Mouse (Mus musculus) G1E (cell line): ENCODE data around the gene Cdk5rap1. TPM values are rescaled to one million over a fixed set of nuclear protein-coding genes. Genes with fewer than 3 reads are reported as not detected.

Experiments
- ATAC-seq: 2 replicates; pipeline ENCODE4 v1.8.0; 2016; ENCODE audit warnings: mild to moderate bottlenecking; ENCODE audit not compliant: insufficient number of reproducible peaks, poor library complexity, low FRiP score, severe bottlenecking; ENCODE audit errors: extremely low read depth
- DNase-seq: peaks from one replicate; pipeline ENCODE4 v3.0.0; 2012; ENCODE audit warnings: low spot score
- H3K27me3 ChIP-seq: 2 replicates; pipeline ENCODE4 v1.6.1; 2012; ENCODE audit warnings: mild to moderate bottlenecking, low read length, inconsistent platforms; ENCODE audit not compliant: insufficient read depth
- H3K36me3 ChIP-seq: replicated peaks from 2 replicates; pipeline ENCODE3; 2012; ENCODE audit warnings: mild to moderate bottlenecking, inconsistent platforms
- H3K4me1 ChIP-seq: 2 replicates; pipeline ENCODE4 v1.6.1; 2012; ENCODE audit warnings: low read depth, low read length, inconsistent platforms, mixed read lengths; ENCODE audit not compliant: insufficient read depth
- H3K4me3 ChIP-seq: 2 replicates; pipeline ENCODE4 v1.5.1; 2012; ENCODE audit warnings: low read depth, mild to moderate bottlenecking, inconsistent platforms, low read length, moderate library complexity, mixed read lengths
- H3K9me3 ChIP-seq: replicated peaks from 2 replicates; pipeline ENCODE4 v1.6.1; 2012; ENCODE audit warnings: inconsistent platforms
- CTCF ChIP-seq: IDR thresholded peaks from 2 replicates; pipeline ENCODE4 v1.5.1; 2012; ENCODE audit warnings: low read depth, low read length, inconsistent platforms, mixed read lengths
- GATA1 ChIP-seq: IDR thresholded peaks from 2 replicates; pipeline ENCODE4 v1.6.1; 2012; ENCODE audit warnings: borderline replicate concordance, low read length, inconsistent platforms, mixed read lengths
- GATA2 ChIP-seq: IDR thresholded peaks from 2 replicates; pipeline ENCODE4 v1.6.1; 2012; ENCODE audit warnings: low read depth, low read length, inconsistent platforms, borderline replicate concordance
- POLR2AphosphoS5 ChIP-seq: IDR thresholded peaks from 2 replicates; pipeline ENCODE4 v1.6.1; 2012; ENCODE audit warnings: low read depth, low read length, inconsistent platforms; ENCODE audit not compliant: insufficient replicate concordance
- TAL1 ChIP-seq: conservative IDR thresholded peaks from 2 replicates; pipeline ENCODE4 v1.6.1; 2012; ENCODE audit warnings: low read depth, low read length, inconsistent platforms, mixed read lengths
- polyA plus RNA-seq: library from polyadenylated mRNA; stranded (reverse); fragments of >175 nt; gene quantifications from 2 replicates; pipeline ENCODE4 v1.2.3, GENCODE M21; 2012
- total RNA-seq, 2 experiments: library from RNA; stranded (forward) in 1 of 2; stranded (reverse) in 1 of 2; fragments of 200-1000 nt in 1 of 2; fragments of >200 nt in 1 of 2; fragmentation: Nextera tagmentation in 1 of 2; gene quantifications; 2 replicates each; pipeline ENCODE4 v1.2.3; 2014 to 2017

Gene Cdk5rap1
- total and polyA plus RNA-seq, 3 experiments = 1.2 to 24.8 (median 21.7) TPM

- Histone ChIP-seq H3K4me3 (no peak overlapping the region), H3K9me3 (no peaks in the 10 kb centered on the region), H3K36me3 (no peaks in the 10 kb centered on the region), H3K27me3 (peaks cover 16% of the 10 kb centered on the region), H3K4me1 (peaks cover 2% of the 10 kb centered on the region; the same call in 1 of the 2 replicates)
- ATAC-seq = no peak; the same call in 1 of the 2 replicates
- DNase-seq = no peak
- TF ChIP-seq TAL1 (no peak), POLR2AphosphoS5 (no peak), CTCF (peak; percentile 73), GATA1 (no peak), GATA2 (no peak)
Observed at GRCm38 (mm10) chr2:154417107-154417506, 44.3 kb upstream of the Cdk5rap1 start.

DNA sequence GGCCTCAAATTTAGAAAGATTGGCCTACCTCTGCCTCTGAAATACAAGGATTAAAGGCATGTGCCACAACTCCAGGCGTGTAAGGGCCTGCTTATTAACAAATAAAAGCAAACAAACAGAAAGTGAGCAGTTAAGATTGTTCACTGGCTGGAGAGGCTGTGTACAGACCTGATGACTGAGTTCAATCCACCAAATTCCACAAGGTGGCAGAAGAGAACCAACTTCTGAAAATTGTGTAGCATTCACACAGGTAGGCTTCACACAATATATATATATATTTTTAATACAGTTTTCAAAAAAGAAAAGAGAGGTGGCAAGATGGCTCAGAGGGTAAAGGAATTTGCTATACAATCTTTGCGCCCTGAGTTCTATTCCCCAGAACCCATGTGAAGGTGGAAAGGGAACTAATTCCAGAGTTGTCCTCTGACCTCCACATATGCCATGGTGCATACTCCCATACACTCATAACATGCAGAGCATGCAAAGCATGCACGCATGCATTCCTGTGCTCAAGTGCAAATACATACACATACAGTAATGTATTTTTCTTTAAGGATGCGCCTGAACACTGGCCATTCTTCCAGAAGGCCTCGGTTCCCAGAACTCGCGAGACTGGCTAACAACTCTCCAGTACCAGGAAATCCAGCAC, 39.3 kb upstream of the Cdk5rap1 start:
- H3K27me3 ChIP-seq = peaks cover 25% of the 10 kb centered on the region
- H3K4me1 ChIP-seq = peaks cover 17% of the 10 kb centered on the region
- no peak for ATAC-seq
- no peak overlapping the region for H3K4me3 ChIP-seq
- H3K36me3 ChIP-seq = no peaks in the 10 kb centered on the region
- peaks cover 8% of the 10 kb centered on the region; the same call in 1 of the 2 replicates for H3K9me3 ChIP-seq
- DNase-seq = peak; percentile 15
- TF ChIP-seq POLR2AphosphoS5 = no peak
- TF ChIP-seq GATA1 = no peak
- no peak for TF ChIP-seq CTCF
- TF ChIP-seq GATA2 = no peak
- TF ChIP-seq TAL1 = no peak

- DNase-seq (no peak), ATAC-seq (no peak)
- H3K9me3 ChIP-seq = peaks cover 8% of the 10 kb centered on the region; the same call in 1 of the 2 replicates
- H3K4me3 ChIP-seq = no peak overlapping the region
- H3K27me3 ChIP-seq = peaks cover 33% of the 10 kb centered on the region
- H3K36me3 ChIP-seq = no peaks in the 10 kb centered on the region
- H3K4me1 ChIP-seq = peaks cover 17% of the 10 kb centered on the region
- TF ChIP-seq GATA2 = no peak
Observed at GRCm38 (mm10) chr2:154410355-154410754, 37.5 kb upstream of the Cdk5rap1 start.

DNA sequence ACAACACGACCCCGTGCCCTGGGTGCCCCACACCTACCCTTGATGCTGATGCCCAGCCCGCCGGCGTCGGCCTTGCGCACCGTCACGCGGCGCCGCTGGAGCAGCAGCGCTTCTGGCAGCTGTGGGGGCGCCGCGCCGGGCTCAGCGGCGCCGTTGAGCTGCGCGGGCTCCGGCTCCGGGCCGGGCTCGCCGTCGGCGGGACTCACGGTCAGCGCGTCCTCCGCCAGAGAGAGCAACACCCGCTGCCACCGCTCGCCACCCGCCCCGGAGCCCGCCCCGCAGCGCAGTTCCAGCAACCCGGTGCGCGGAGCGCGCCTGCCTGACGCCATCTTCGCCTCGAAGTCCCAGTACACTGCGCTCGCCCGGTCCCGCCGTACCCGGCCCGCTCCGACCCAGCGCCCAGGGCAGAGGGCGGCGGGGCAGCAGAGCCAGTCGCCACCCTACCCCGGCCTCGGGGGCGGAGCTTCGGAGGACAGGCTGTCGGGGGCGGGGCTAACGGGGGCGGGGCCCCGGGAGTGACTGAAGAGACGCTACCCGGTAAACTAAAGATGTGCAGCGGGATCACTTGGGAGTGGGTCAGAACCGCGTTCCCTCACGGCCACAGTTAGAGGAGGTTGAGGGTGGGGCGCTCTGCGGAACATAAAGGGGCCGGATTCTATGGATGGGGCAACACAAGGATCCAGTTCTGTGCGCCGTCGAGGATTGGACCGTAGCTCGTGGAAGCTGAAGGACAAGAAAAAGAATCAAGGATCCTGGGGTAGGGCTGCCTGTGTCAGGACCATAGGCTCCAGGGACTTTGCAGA, 35.0 kb upstream of the Cdk5rap1 start, which contains the start of gene Snta1:
Snta1 (minus strand) TSS at position 457 of the 803 bp plus-strand sequence.
- peaks cover 41% of the 10 kb centered on the region for H3K27me3 ChIP-seq
- DNase-seq (peak; percentile 8), ATAC-seq (no peak)
- no peaks in the 10 kb centered on the region for H3K36me3 ChIP-seq
- TF ChIP-seq CTCF (no peak), GATA1 (no peak), GATA2 (no peak), POLR2AphosphoS5 (no peak), TAL1 (no peak)
- H3K4me3 ChIP-seq = peak within 1 kb of the TSS; percentile 69
- peaks cover 8% of the 10 kb centered on the region; the same call in 1 of the 2 replicates for H3K9me3 ChIP-seq
- H3K4me1 ChIP-seq = peaks cover 17% of the 10 kb centered on the region

GRCm38 (mm10) chr2:154407063-154407642, 34.3 kb upstream of the Cdk5rap1 start:
- Histone ChIP-seq H3K9me3 (peaks cover 8% of the 10 kb centered on the region; the same call in 1 of the 2 replicates), H3K4me1 (peaks cover 15% of the 10 kb centered on the region), H3K4me3 (peak overlapping the region; percentile 69; the same call in 1 of the 2 replicates), H3K36me3 (no peaks in the 10 kb centered on the region), H3K27me3 (peaks cover 44% of the 10 kb centered on the region)
- ATAC-seq (no peak), DNase-seq (no peak)
- TF ChIP-seq CTCF = no peak

DNA sequence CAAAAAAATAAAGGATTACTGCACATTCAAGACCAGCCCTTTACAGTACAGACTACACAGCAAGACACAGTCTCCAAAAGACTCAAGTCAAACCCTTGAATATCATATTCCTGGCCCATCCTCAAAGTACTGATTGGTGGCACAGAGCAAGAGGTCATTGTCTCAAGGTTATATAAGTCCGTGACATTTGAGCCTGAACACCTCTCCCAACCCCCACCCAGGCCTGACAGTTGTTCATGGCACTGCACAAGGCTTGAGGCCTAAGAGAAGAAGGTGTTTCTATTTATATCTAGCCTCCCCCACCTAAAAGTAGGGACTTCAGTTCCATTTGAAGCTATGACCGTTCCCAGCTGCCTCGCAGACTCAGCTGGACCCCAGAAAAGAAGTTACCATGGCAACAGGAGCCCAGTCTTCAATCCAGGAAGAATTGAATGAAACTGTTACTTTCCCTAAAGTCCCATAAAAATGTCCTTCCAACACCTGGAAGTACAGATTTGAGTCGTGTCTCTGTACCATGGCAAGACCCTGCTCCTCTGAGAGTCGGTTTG, 32.7 kb upstream of the Cdk5rap1 start:
- peaks cover 8% of the 10 kb centered on the region; the same call in 1 of the 2 replicates for H3K9me3 ChIP-seq
- peaks cover 46% of the 10 kb centered on the region for H3K27me3 ChIP-seq
- H3K36me3 ChIP-seq = no peaks in the 10 kb centered on the region
- ATAC-seq (no peak), DNase-seq (no peak)
- peaks cover 15% of the 10 kb centered on the region for H3K4me1 ChIP-seq
- H3K4me3 ChIP-seq = no peak overlapping the region
- no peak for TF ChIP-seq GATA2
- TF ChIP-seq POLR2AphosphoS5 = no peak
- no peak for TF ChIP-seq TAL1
- no peak for TF ChIP-seq CTCF
- TF ChIP-seq GATA1 = no peak
